Mouse (Mus musculus) megakaryocyte-erythroid progenitor cell, adult 5-6 weeks (primary cell): ENCODE measurements at regions not wholly inside any gene's neighbourhood (a gene's known extent, or its start where the extent isn't known, plus 50 kb on each side); places are given as distances from the start of the nearest gene placed in this dataset.

ENCODE experiments used
- ATAC-seq: replicated peaks from 2 replicates; pipeline ENCODE4 v1.8.0; 2016; ENCODE audit warnings: mild to moderate bottlenecking, inconsistent platforms; ENCODE audit not compliant: severe bottlenecking, poor library complexity, low FRiP score, low TSS enrichment

GRCm38 (mm10) chr12:118660384-118661213 is 185.5 kb upstream of the Sp8 start:
- ATAC-seq = no peak

- ATAC-seq = no peak
Measured at GRCm38 (mm10) chr12:118659240-118660120, 186.6 kb upstream of the Sp8 start.

GRCm38 (mm10) chr12:118650483-118651160 is 195.5 kb upstream of the Sp8 start:
- ATAC-seq = no peak

GRCm38 (mm10) chr12:118649323-118649973 is 196.7 kb upstream of the Sp8 start:
- no peak for ATAC-seq

GRCm38 (mm10) chr12:118648673-118649072 is 197.5 kb upstream of the Sp8 start:
- no peak for ATAC-seq

- ATAC-seq = no peak
Measured at GRCm38 (mm10) chr12:118647270-118648042, 198.7 kb upstream of the Sp8 start.

GRCm38 (mm10) chr12:118640925-118641324 is 205.2 kb upstream of the Sp8 start:
- no peak for ATAC-seq

GRCm38 (mm10) chr12:118637214-118637613 is 208.9 kb upstream of the Sp8 start:
- no peak for ATAC-seq

- ATAC-seq = no peak
Measured at GRCm38 (mm10) chr12:118635456-118635855, 210.7 kb upstream of the Sp8 start.

- ATAC-seq = no peak
Measured at GRCm38 (mm10) chr12:118630373-118630772, 215.8 kb upstream of the Sp8 start.

GRCm38 (mm10) chr12:118621697-118622485 is 224.2 kb upstream of the Sp8 start:
- no peak for ATAC-seq

- no peak for ATAC-seq
Measured at GRCm38 (mm10) chr12:118620847-118621636, 225.1 kb upstream of the Sp8 start.

GRCm38 (mm10) chr12:118597015-118597414 is 249.1 kb upstream of the Sp8 start:
- ATAC-seq = no peak

GRCm38 (mm10) chr12:118594781-118595574 is 251.2 kb upstream of the Sp8 start:
- ATAC-seq = no peak

GRCm38 (mm10) chr12:118583829-118584628 is 262.1 kb upstream of the Sp8 start:
- ATAC-seq = no peak

- no peak for ATAC-seq
Measured at GRCm38 (mm10) chr12:118569811-118570210, 268.6 kb upstream of the Sp4 start.
